Mouse (Mus musculus) testis, adult 2 months (tissue): Measurements from ENCODE around the gene Reep3.

ENCODE experiments used
- CTCF ChIP-seq: fragments of 200-500 bp; IDR thresholded peaks from 2 replicates; pipeline ENCODE4 v1.5.1; 2012; ENCODE audit warnings: low read depth, mild to moderate bottlenecking, inconsistent platforms, low read length, moderate library complexity; ENCODE audit not compliant: control insufficient read depth, insufficient read depth, insufficient replicate concordance
- POLR2A ChIP-seq: fragments of 200-500 bp; IDR thresholded peaks from 2 replicates; pipeline ENCODE4 v1.6.1; 2012; ENCODE audit warnings: low read depth, mild to moderate bottlenecking, inconsistent platforms, low read length, moderate library complexity; ENCODE audit not compliant: control insufficient read depth

DNA sequence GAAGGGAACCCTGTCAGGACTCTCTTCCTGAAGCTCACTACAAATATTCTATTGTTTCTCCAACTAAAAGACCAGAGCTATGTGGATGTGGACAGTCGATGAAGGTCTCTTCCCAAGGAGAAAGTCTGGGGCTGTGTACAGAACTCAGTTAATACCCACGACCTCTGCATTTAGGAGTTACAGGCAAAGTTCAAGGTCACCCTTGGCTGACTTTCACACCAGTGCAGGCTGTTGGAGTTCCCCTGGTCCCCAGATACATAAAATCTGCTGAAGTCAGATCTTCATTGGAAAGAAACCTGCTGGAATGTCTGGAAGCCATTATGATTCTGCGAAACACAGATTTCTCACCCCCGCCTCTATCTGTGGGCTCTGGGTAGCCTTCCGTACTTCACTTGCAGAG lies 45.3 kb downstream of the Reep3 start:
- no peak for TF ChIP-seq CTCF
- no peak for TF ChIP-seq POLR2A
